Mouse (Mus musculus) CH12.LX (cell line): ENCODE results near the gene Picalm. TPM values are rescaled to one million over a fixed set of nuclear protein-coding genes. Genes with fewer than 3 reads are reported as not detected.

ENCODE experiments used
- DNase-seq: peaks from one replicate; pipeline ENCODE4 v3.0.0-alpha.2; 2013; ENCODE audit errors: extremely low read depth
- H3K27ac ChIP-seq: 2 replicates; pipeline ENCODE4 v1.5.1; 2012; ENCODE audit warnings: low read depth, mild to moderate bottlenecking, control low read depth, moderate library complexity; ENCODE audit not compliant: insufficient read depth
- H3K27me3 ChIP-seq: replicated peaks from 2 replicates; pipeline ENCODE3; 2012; ENCODE audit warnings: inconsistent platforms
- H3K36me3 ChIP-seq, 2 experiments: replicated peaks in 1 of 2; 2 replicates each; pipeline versions ENCODE3 to v1.6.1; 2012; ENCODE audit warnings: inconsistent platforms in 1 of 2, low read length in 1 of 2, mild to moderate bottlenecking in 1 of 2, mixed read lengths in 1 of 2, moderate library complexity in 1 of 2; ENCODE audit not compliant: control insufficient read depth in 1 of 2, insufficient read depth in 1 of 2
- H3K4me1 ChIP-seq, 2 experiments: 2 replicates each; pipeline ENCODE4 v1.6.1; 2012; ENCODE audit warnings: inconsistent platforms in 1 of 2, moderate library complexity in 1 of 2; ENCODE audit not compliant: insufficient read depth in 2 of 2, control insufficient read depth in 1 of 2
- H3K4me2 ChIP-seq: 2 replicates; pipeline ENCODE4 v1.6.1; 2012; ENCODE audit warnings: low read depth, mild to moderate bottlenecking, control low read depth; ENCODE audit not compliant: poor library complexity, insufficient read depth, severe bottlenecking
- H3K4me3 ChIP-seq, 3 experiments: fragments of 150-350 bp in 1 of 3; sonication (generic) in 1 of 3; replicated peaks in 1 of 3; 2 replicates each; pipeline versions ENCODE3 to v1.5.1; 2011 to 2012; ENCODE audit warnings: low read depth in 2 of 3, low read length in 2 of 3, mild to moderate bottlenecking in 2 of 3, moderate library complexity in 2 of 3, control low read depth in 1 of 3, improper control_type of control experiment in 1 of 3, inconsistent platforms in 1 of 3, mixed read lengths in 1 of 3; ENCODE audit not compliant: poor library complexity in 1 of 3
- H3K79me2 ChIP-seq: replicated peaks from 2 replicates; pipeline ENCODE4 v1.6.1; 2012; ENCODE audit warnings: mild to moderate bottlenecking, moderate library complexity; ENCODE audit not compliant: control insufficient read depth, poor library complexity, insufficient read depth, severe bottlenecking; ENCODE audit errors: extremely low read depth
- H3K9ac ChIP-seq: 2 replicates; pipeline ENCODE4 v1.6.1; 2012; ENCODE audit warnings: low read depth, mild to moderate bottlenecking, control low read depth, moderate library complexity; ENCODE audit not compliant: insufficient read depth
- H3K9me3 ChIP-seq: replicated peaks from 2 replicates; pipeline ENCODE3; 2012; ENCODE audit warnings: low read length, inconsistent platforms, mixed read lengths
- BHLHE40 ChIP-seq: IDR thresholded peaks from 2 replicates; pipeline ENCODE4 v1.6.1; 2011; ENCODE audit warnings: mild to moderate bottlenecking, low read depth, low read length, improper control_type of control experiment
- CHD2 ChIP-seq: IDR thresholded peaks from 2 replicates; pipeline ENCODE4 v1.6.1; 2011; ENCODE audit warnings: low read length, improper control_type of control experiment
- CTCF ChIP-seq, 2 experiments: IDR thresholded peaks in 1 of 2; conservative IDR thresholded peaks in 1 of 2; 2 replicates each; pipeline ENCODE4 v1.5.1; 2011 to 2012; ENCODE audit warnings: low read depth in 2 of 2, low read length in 2 of 2, improper control_type of control experiment in 1 of 2, inconsistent platforms in 1 of 2, mild to moderate bottlenecking in 1 of 2, moderate library complexity in 1 of 2
- E2F4 ChIP-seq: IDR thresholded peaks from 2 replicates; pipeline ENCODE4 v1.6.1; 2011; ENCODE audit warnings: low read depth, low read length, improper control_type of control experiment; ENCODE audit not compliant: insufficient replicate concordance
- ELF1 ChIP-seq: IDR thresholded peaks from 2 replicates; pipeline ENCODE4 v1.6.1; 2014; ENCODE audit warnings: low read depth, mild to moderate bottlenecking, inconsistent platforms, low read length, improper control_type of control experiment
- EP300 ChIP-seq: IDR thresholded peaks from 2 replicates; pipeline ENCODE4 v1.6.1; 2011; ENCODE audit warnings: low read length, improper control_type of control experiment
- ETS1 ChIP-seq: conservative IDR thresholded peaks from 2 replicates; pipeline ENCODE4 v1.6.1; 2012; ENCODE audit warnings: low read depth, mild to moderate bottlenecking, inconsistent platforms, low read length, improper control_type of control experiment, moderate library complexity
- GABPA ChIP-seq: IDR thresholded peaks from 2 replicates; pipeline ENCODE4 v1.6.1; 2012; ENCODE audit warnings: low read depth, low read length, improper control_type of control experiment, inconsistent platforms; ENCODE audit not compliant: insufficient replicate concordance
- HCFC1 ChIP-seq: IDR thresholded peaks from 2 replicates; pipeline ENCODE4 v1.6.1; 2012; ENCODE audit warnings: low read depth, mild to moderate bottlenecking, inconsistent platforms, low read length, improper control_type of control experiment
- IRF4 ChIP-seq: IDR thresholded peaks from 2 replicates; pipeline ENCODE4 v1.6.1; 2014; ENCODE audit warnings: low read depth, mild to moderate bottlenecking, inconsistent platforms, low read length, improper control_type of control experiment
- JUN ChIP-seq: IDR thresholded peaks from 2 replicates; pipeline ENCODE4 v1.6.1; 2011; ENCODE audit warnings: low read depth, mild to moderate bottlenecking, low read length, improper control_type of control experiment, moderate library complexity; ENCODE audit not compliant: insufficient read depth
- JUND ChIP-seq: conservative IDR thresholded peaks from 2 replicates; pipeline ENCODE4 v1.6.1; 2011; ENCODE audit warnings: low read depth, low read length, improper control_type of control experiment
- KAT2A ChIP-seq: IDR thresholded peaks from 2 replicates; pipeline ENCODE4 v1.6.1; 2012; ENCODE audit warnings: low read length, improper control_type of control experiment, inconsistent platforms; ENCODE audit not compliant: insufficient replicate concordance
- MAFK ChIP-seq: IDR thresholded peaks from 2 replicates; pipeline ENCODE4 v1.6.1; 2011; ENCODE audit warnings: low read length, improper control_type of control experiment; ENCODE audit not compliant: insufficient replicate concordance
- MAX ChIP-seq: IDR thresholded peaks from 2 replicates; pipeline ENCODE4 v1.6.1; 2011; ENCODE audit warnings: low read length, improper control_type of control experiment
- MXI1 ChIP-seq: IDR thresholded peaks from 2 replicates; pipeline ENCODE4 v1.6.1; 2011; ENCODE audit warnings: mild to moderate bottlenecking, low read depth, low read length, improper control_type of control experiment
- NELFE ChIP-seq: IDR thresholded peaks from 2 replicates; pipeline ENCODE4 v1.6.1; 2011; ENCODE audit warnings: low read depth, low read length, improper control_type of control experiment
- PAX5 ChIP-seq: IDR thresholded peaks from 2 replicates; pipeline ENCODE4 v1.6.1; 2012; ENCODE audit warnings: low read length, inconsistent platforms, mixed read lengths
- POLR2A ChIP-seq: IDR thresholded peaks from 2 replicates; pipeline ENCODE4 v1.6.1; 2011; ENCODE audit warnings: low read depth, mild to moderate bottlenecking, improper control_type of control experiment, low read length
- POLR2AphosphoS2 ChIP-seq: IDR thresholded peaks from 2 replicates; pipeline ENCODE4 v1.6.1; 2011; ENCODE audit warnings: low read depth, low read length, improper control_type of control experiment
- RAD21 ChIP-seq: IDR thresholded peaks from 2 replicates; pipeline ENCODE4 v1.6.1; 2011; ENCODE audit warnings: low read depth, mild to moderate bottlenecking, low read length, improper control_type of control experiment, moderate library complexity
- RCOR1 ChIP-seq: conservative IDR thresholded peaks from 2 replicates; pipeline ENCODE4 v1.6.1; 2012; ENCODE audit warnings: low read depth, mild to moderate bottlenecking, inconsistent platforms, low read length, improper control_type of control experiment
- SIN3A ChIP-seq: IDR thresholded peaks from 2 replicates; pipeline ENCODE4 v1.6.1; 2012; ENCODE audit warnings: low read length, improper control_type of control experiment, inconsistent platforms
- TBP ChIP-seq: conservative IDR thresholded peaks from 2 replicates; pipeline ENCODE4 v1.6.1; 2011; ENCODE audit warnings: low read depth, low read length, improper control_type of control experiment
- TCF12 ChIP-seq: IDR thresholded peaks from 2 replicates; pipeline ENCODE4 v1.6.1; 2014; ENCODE audit warnings: low read depth, mild to moderate bottlenecking, inconsistent platforms, low read length, improper control_type of control experiment
- UBTF ChIP-seq: IDR thresholded peaks from 2 replicates; pipeline ENCODE4 v1.6.1; 2012; ENCODE audit warnings: low read depth, mild to moderate bottlenecking, inconsistent platforms, low read length, improper control_type of control experiment, moderate library complexity
- USF1 ChIP-seq: IDR thresholded peaks from 2 replicates; pipeline ENCODE4 v1.6.1; 2014; ENCODE audit warnings: low read depth, mild to moderate bottlenecking, inconsistent platforms, low read length, improper control_type of control experiment
- USF2 ChIP-seq: conservative IDR thresholded peaks from 2 replicates; pipeline ENCODE4 v1.6.1; 2011; ENCODE audit warnings: low read depth, low read length, improper control_type of control experiment
- ZC3H11A ChIP-seq: IDR thresholded peaks from 2 replicates; pipeline ENCODE4 v1.6.1; 2012; ENCODE audit warnings: low read depth, mild to moderate bottlenecking, inconsistent platforms, low read length, improper control_type of control experiment
- ZKSCAN1 ChIP-seq: IDR thresholded peaks from 2 replicates; pipeline ENCODE4 v1.6.1; 2012; ENCODE audit warnings: low read depth, inconsistent platforms, low read length, improper control_type of control experiment, borderline replicate concordance
- ZMIZ1 ChIP-seq: IDR thresholded peaks from 2 replicates; pipeline ENCODE4 v1.6.1; 2012; ENCODE audit warnings: low read depth, mild to moderate bottlenecking, inconsistent platforms, low read length, improper control_type of control experiment
- ZNF384 ChIP-seq: IDR thresholded peaks from 2 replicates; pipeline ENCODE4 v1.6.1; 2012; ENCODE audit warnings: low read depth, low read length, improper control_type of control experiment, inconsistent platforms
- dilution Hi-C: fragments of 300-500 bp; cut with MboI; formaldehyde crosslinking; loops from 2 replicates; pipeline ENCODE4 v1.14.3; 2020; ENCODE audit warnings: low sequenced_read_pairs; ENCODE audit not compliant: extremely low pct_unique_long_range_greater_than_20kb, extremely low pct_ligation_motif_present
- in situ Hi-C: fragments of 300-500 bp; cut with MboI; formaldehyde crosslinking; loops from 3 replicates; pipeline ENCODE4 v1.14.3; 2019; ENCODE audit warnings: low sequenced_read_pairs, low pct_ligation_motif_present, low pct_unique_long_range_greater_than_20kb, mixed read lengths
- polyA plus RNA-seq: library from polyadenylated mRNA; unstranded; fragments of >175 nt; gene quantifications from 2 replicates; pipeline ENCODE4 v1.2.1, GENCODE M21; 2012; ENCODE audit warnings: low read depth; ENCODE audit not compliant: insufficient read length
- total RNA-seq, 2 experiments: library from RNA; depleted of rRNA; stranded (reverse); fragments of 300-350 nt in 1 of 2; fragments of >200 nt in 1 of 2; gene quantifications; 2 replicates each; pipeline ENCODE4 v1.2.3; 2012 to 2014

Gene Picalm
- total and polyA plus RNA-seq, 3 experiments = 27.6 to 94.3 (median 53.4) TPM

GRCm38 (mm10) chr7:90145897-90146296 is 15.9 kb downstream of the Picalm start:
- TF ChIP-seq EP300 (no peak), MXI1 (no peak), E2F4 (no peak), POLR2AphosphoS2 (no peak), MAX (no peak), KAT2A (no peak), USF1 (no peak), UBTF (no peak), ETS1 (no peak), SIN3A (no peak), TBP (no peak), CHD2 (no peak), ZMIZ1 (no peak), HCFC1 (no peak), MAFK (no peak)
- TF ChIP-seq, all 38 proteins: peak for 0
- peaks cover 8 to 75% of the 10 kb centered on the region in 2 experiments for H3K4me1 ChIP-seq
- H3K9me3 ChIP-seq = no peaks in the 10 kb centered on the region
- peak overlapping the region; percentile 69 for H3K9ac ChIP-seq
- H3K79me2 ChIP-seq = peaks cover 59% of the 10 kb centered on the region
- in situ Hi-C loops = no loop called here
- no peak for DNase-seq
- H3K4me2 ChIP-seq = peak overlapping the region; percentile 98
- peak overlapping the region; percentile 86 for H3K27ac ChIP-seq
- dilution Hi-C loops = no loop called here
- H3K36me3 ChIP-seq = peaks cover 0 to 4% of the 10 kb centered on the region in 2 experiments
- peak overlapping the region; percentile 2 to 37 (median 29) for H3K4me3 ChIP-seq
- no peaks in the 10 kb centered on the region for H3K27me3 ChIP-seq

GRCm38 (mm10) chr7:90146321-90146720 is 16.3 kb downstream of the Picalm start:
- peak overlapping the region; percentile 98 for H3K4me2 ChIP-seq
- H3K9me3 ChIP-seq = no peaks in the 10 kb centered on the region
- H3K4me1 ChIP-seq = peaks cover 8 to 71% of the 10 kb centered on the region in 2 experiments
- no peaks in the 10 kb centered on the region for H3K27me3 ChIP-seq
- peak; percentile 77 for DNase-seq
- H3K36me3 ChIP-seq = peaks cover 3 to 8% of the 10 kb centered on the region in 2 experiments
- H3K9ac ChIP-seq = peak overlapping the region; percentile 69
- H3K4me3 ChIP-seq = peak overlapping the region; percentile 2 to 37 (median 29)
- peak overlapping the region; percentile 86; the same call in 1 of the 2 replicates for H3K27ac ChIP-seq
- dilution Hi-C loops = no loop called here
- in situ Hi-C loops = no loop called here
- peaks cover 58% of the 10 kb centered on the region for H3K79me2 ChIP-seq
- no peak for TF ChIP-seq ZKSCAN1
- no peak for TF ChIP-seq UBTF
- TF ChIP-seq PAX5 = no peak
- no peak for TF ChIP-seq USF2
- peak; percentile 59; the same call in 1 of the 2 replicates for TF ChIP-seq IRF4
- no peak for TF ChIP-seq ZC3H11A
- TF ChIP-seq HCFC1 = no peak
- TF ChIP-seq NELFE = no peak
- TF ChIP-seq MAX = peak; percentile 33; the same call in 1 of the 2 replicates
- no peak for TF ChIP-seq POLR2AphosphoS2
- no peak for TF ChIP-seq ZNF384
- peak; percentile 80; the same call in 1 of the 2 replicates for TF ChIP-seq MXI1
- no peak for TF ChIP-seq GABPA
- peak; percentile 96 for TF ChIP-seq JUN
- TF ChIP-seq TBP = peak; percentile 84
- TF ChIP-seq MAFK = no peak
- no peak for TF ChIP-seq E2F4
- no peak for TF ChIP-seq USF1
- TF ChIP-seq CHD2 = no peak
- peak; percentile 49 for TF ChIP-seq BHLHE40
- TF ChIP-seq POLR2A = peak; percentile 22; the same call in 1 of the 2 replicates
- TF ChIP-seq JUND = peak; percentile 88
- TF ChIP-seq ELF1 = no peak
- peak; percentile 76 for TF ChIP-seq ETS1
- TF ChIP-seq TCF12 = no peak
- TF ChIP-seq CTCF (conservative IDR thresholded peaks at IDR 0.05 in 1 of 2, IDR thresholded peaks at IDR 0.05 in 1 of 2; ENCODE audit: low read depth in 2 of 2, low read length in 2 of 2) = no peak
- no peak for TF ChIP-seq RCOR1
- TF ChIP-seq RAD21 = no peak; the same call in 1 of the 2 replicates
